Mouse (Mus musculus): ENCODE results near the gene Slc25a45.

- TF ChIP-seq CTCF (IDR thresholded peaks at IDR 0.05; ENCODE audit: low read depth) = no peak
- no peak for TF ChIP-seq EP300 (IDR thresholded peaks at IDR 0.05; ENCODE audit: low read depth)
Measured at GRCm38 (mm10) chr19:5929634-5930596, 52.3 kb downstream of the Slc25a45 start.

All from liver, postnatal 0 days (tissue).